In genomic region chr10:127736266-127736665, GRCm38 (mm10) we compare ENCODE assay signal across 28 mouse cellular contexts. TPM values are rescaled to one million over a fixed set of nuclear protein-coding genes. Genes with fewer than 3 reads are reported as not detected.
DNase-seq lines count a peak whose midpoint lies in the region; ATAC-seq and TF ChIP-seq lines count a peak whose summit lies in the region.
"Had no signal": no experiment of that assay in that cellular context is flagged by ENCODE, and none has a peak within 500 bp of the region (broad histone marks: within the 10 kb centered on the region; RNA-seq: fewer than 3 reads in every experiment).

No protein-coding gene starts in this region.

- WGBS in kidney, embryonic 14.5 days, result 69% methylated on average over 2 of the region's 2 CpGs
- WGBS in kidney, adult 2 months, result 79% methylated on average over 2 of the region's 2 CpGs
- WGBS in liver, embryonic 15.5 days (ENCODE audit: insufficient replicate concordance), result 31% methylated on average over 2 of the region's 2 CpGs
- 52% methylated on average over 2 of the region's 2 CpGs for WGBS in small intestine, adult 2 months
- WGBS in forebrain, embryonic 11.5 days, result 76% methylated on average over 2 of the region's 2 CpGs
- WGBS in intestine, embryonic 16.5 days, result 72% methylated on average over 2 of the region's 2 CpGs

- H3K36me3 ChIP-seq in kidney, embryonic 14.5 days (ENCODE audit: control insufficient read depth, insufficient read depth, low read length), result peaks cover under 1% of the 10 kb centered on the region; the same call in 1 of the 2 replicates
- no peaks in the 10 kb centered on the region for H3K36me3 ChIP-seq in kidney, adult 2 months (ENCODE audit: control insufficient read depth, insufficient read depth, low read length)
- H3K36me3 ChIP-seq in liver, embryonic 15.5 days (replicated peaks), result peaks cover 1% of the 10 kb centered on the region
- H3K36me3 ChIP-seq in small intestine, adult 2 months (ENCODE audit: control insufficient read depth, insufficient read depth, low read length), result no peaks in the 10 kb centered on the region; the same call in 1 of the 2 replicates
- H3K36me3 ChIP-seq in forebrain, embryonic 11.5 days (ENCODE audit: control insufficient read depth, insufficient read depth, low read length), result no peaks in the 10 kb centered on the region
- H3K36me3 ChIP-seq in intestine, embryonic 16.5 days (ENCODE audit: control insufficient read depth, insufficient read depth, low read length), result no peaks in the 10 kb centered on the region

- H3K27me3 ChIP-seq in kidney, embryonic 14.5 days (ENCODE audit: control insufficient read depth, insufficient read depth, low read length), result no peaks in the 10 kb centered on the region
- H3K27me3 ChIP-seq in kidney, adult 2 months (replicated peaks; ENCODE audit: control insufficient read depth, insufficient read depth, low read length), result no peaks in the 10 kb centered on the region
- H3K27me3 ChIP-seq in liver, embryonic 15.5 days, result no peaks in the 10 kb centered on the region; the same call in 1 of the 2 replicates
- no peaks in the 10 kb centered on the region for H3K27me3 ChIP-seq in small intestine, adult 2 months (ENCODE audit: control insufficient read depth, insufficient read depth, low read length)
- peaks cover 2% of the 10 kb centered on the region; the same call in 1 of the 2 replicates for H3K27me3 ChIP-seq in forebrain, embryonic 11.5 days (ENCODE audit: control insufficient read depth, insufficient read depth, low read length)
- H3K27me3 ChIP-seq in intestine, embryonic 16.5 days (replicated peaks; ENCODE audit: control insufficient read depth, insufficient read depth, low read length), result no peaks in the 10 kb centered on the region
- H3K27me3 ChIP-seq: heart, embryonic 12.5 days; limb, embryonic 12.5 days; neural tube, embryonic 13.5 days had no signal

- no peak overlapping the region for H3K4me3 ChIP-seq in kidney, embryonic 14.5 days (ENCODE audit: low read length)
- no peak overlapping the region for H3K4me3 ChIP-seq in kidney, adult 2 months (ENCODE audit: insufficient read depth, low read depth, low read length)
- no peak overlapping the region for H3K4me3 ChIP-seq in liver, embryonic 15.5 days (replicated peaks)
- no peak overlapping the region for H3K4me3 ChIP-seq in small intestine, adult 2 months (ENCODE audit: low read depth, low read length)
- no peak overlapping the region for H3K4me3 ChIP-seq in forebrain, embryonic 11.5 days (ENCODE audit: low read depth, low read length)
- H3K4me3 ChIP-seq in intestine, embryonic 16.5 days (ENCODE audit: low read length), result no peak overlapping the region
- H3K4me3 ChIP-seq: forebrain, embryonic 10.5 days; heart, embryonic 12.5 days; hindbrain, embryonic 10.5 days; limb, embryonic 12.5 days; megakaryocyte, embryonic 14.5 days; midbrain, embryonic 13.5 days; neural tube, embryonic 13.5 days had no signal

- no peak for DNase-seq in kidney, adult 2 months
- DNase-seq in spleen, postnatal 36 days (ENCODE audit: low spot score in 2 of 2), result peak; percentile 29 to 37
- no peak for DNase-seq in spleen, postnatal 14 days (ENCODE audit: low spot score in 2 of 2)
- DNase-seq in forebrain, embryonic 11.5 days (ENCODE audit: low spot score), result no peak
- DNase-seq: adrenal gland, adult 2 months; cerebellum, adult 11-12 months; cerebellum, postnatal 10 days; heart, postnatal 10 days; kidney, adult 8-10 months; kidney, postnatal 4 days; lung, embryonic 14.5 days; right cerebral cortex, postnatal 4 days; thymus, postnatal 4 days had no signal

- H3K4me1 ChIP-seq in kidney, embryonic 14.5 days (ENCODE audit: control insufficient read depth, insufficient read depth, low read length), result peaks cover 9% of the 10 kb centered on the region
- H3K4me1 ChIP-seq in kidney, adult 2 months (ENCODE audit: control insufficient read depth, insufficient read depth, low read length), result peaks cover 6% of the 10 kb centered on the region; the same call in 1 of the 2 replicates
- H3K4me1 ChIP-seq in liver, embryonic 15.5 days (replicated peaks), result peaks cover 92% of the 10 kb centered on the region
- H3K4me1 ChIP-seq in small intestine, adult 2 months (ENCODE audit: control insufficient read depth, insufficient read depth, insufficient read length, low read length), result peaks cover 24% of the 10 kb centered on the region; the same call in 1 of the 2 replicates
- H3K4me1 ChIP-seq in forebrain, embryonic 11.5 days (replicated peaks; ENCODE audit: control insufficient read depth, insufficient read depth, low read length), result no peaks in the 10 kb centered on the region; the same call in 1 of the 2 replicates
- H3K4me1 ChIP-seq in intestine, embryonic 16.5 days (ENCODE audit: control insufficient read depth, insufficient read depth, low read length), result peaks cover 19% of the 10 kb centered on the region

- ATAC-seq in kidney, embryonic 14.5 days (ENCODE audit: low FRiP score, low TSS enrichment), result no peak
- ATAC-seq in liver, embryonic 15.5 days (ENCODE audit: insufficient read depth), result no peak
- ATAC-seq in forebrain, embryonic 11.5 days (replicated peaks; ENCODE audit: low FRiP score), result no peak
- no peak for ATAC-seq in intestine, embryonic 16.5 days
- ATAC-seq: midbrain, embryonic 13.5 days had no signal

- no peaks in the 10 kb centered on the region for H3K9me3 ChIP-seq in kidney, embryonic 14.5 days (ENCODE audit: control insufficient read depth, low read length)
- no peaks in the 10 kb centered on the region for H3K9me3 ChIP-seq in liver, embryonic 15.5 days (replicated peaks)
- no peaks in the 10 kb centered on the region for H3K9me3 ChIP-seq in forebrain, embryonic 11.5 days (ENCODE audit: control insufficient read depth, low read length)
- no peaks in the 10 kb centered on the region for H3K9me3 ChIP-seq in intestine, embryonic 16.5 days (ENCODE audit: control insufficient read depth, low read length)
- H3K9me3 ChIP-seq: heart, embryonic 12.5 days; hindbrain, embryonic 10.5 days; midbrain, embryonic 13.5 days; neural tube, embryonic 13.5 days had no signal

- TF ChIP-seq CTCF in kidney, adult 2 months (conservative IDR thresholded peaks at IDR 0.05; ENCODE audit: insufficient read depth, insufficient read length, low read depth, low read length), result no peak
- TF ChIP-seq CTCF in small intestine, adult 2 months (IDR thresholded peaks at IDR 0.05; ENCODE audit: extremely low read depth, insufficient read length, insufficient replicate concordance, low read depth, low read length), result no peak

- H3K4me2 ChIP-seq in kidney, embryonic 14.5 days (replicated peaks; ENCODE audit: low read depth, low read length), result no peak overlapping the region
- no peak overlapping the region for H3K4me2 ChIP-seq in liver, embryonic 15.5 days
- H3K4me2 ChIP-seq in forebrain, embryonic 11.5 days (ENCODE audit: low read depth, low read length, severe bottlenecking), result no peak overlapping the region
- H3K4me2 ChIP-seq in intestine, embryonic 16.5 days (ENCODE audit: low read depth, low read length), result no peak overlapping the region
- H3K4me2 ChIP-seq: heart, embryonic 12.5 days; limb, embryonic 12.5 days; lung, embryonic 14.5 days; midbrain, embryonic 13.5 days; neural tube, embryonic 13.5 days had no signal

- 0 out of 2 replicates have a peak overlapping the region, but pooled peaks have one; percentile 42 for H3K27ac ChIP-seq in kidney, embryonic 14.5 days (ENCODE audit: low read depth, low read length)
- no peak overlapping the region for H3K27ac ChIP-seq in kidney, adult 2 months (ENCODE audit: insufficient read depth, low read depth, low read length)
- peak overlapping the region; percentile 49 for H3K27ac ChIP-seq in liver, embryonic 15.5 days (replicated peaks)
- H3K27ac ChIP-seq in small intestine, adult 2 months (ENCODE audit: insufficient read depth, low read depth, low read length), result peak overlapping the region; percentile 76
- H3K27ac ChIP-seq in forebrain, embryonic 11.5 days (ENCODE audit: low read depth, low read length), result no peak overlapping the region
- H3K27ac ChIP-seq in intestine, embryonic 16.5 days (ENCODE audit: low read length), result no peak overlapping the region
- H3K27ac ChIP-seq: forebrain, embryonic 10.5 days; hindbrain, embryonic 10.5 days; limb, embryonic 12.5 days; midbrain, embryonic 13.5 days; neural tube, embryonic 13.5 days had no signal

- H3K9ac ChIP-seq in kidney, embryonic 14.5 days (ENCODE audit: low read depth, low read length), result no peak overlapping the region
- no peak overlapping the region for H3K9ac ChIP-seq in liver, embryonic 15.5 days
- H3K9ac ChIP-seq in forebrain, embryonic 11.5 days (ENCODE audit: low read length), result no peak overlapping the region
- no peak overlapping the region for H3K9ac ChIP-seq in intestine, embryonic 16.5 days (ENCODE audit: low read depth, low read length)
- H3K9ac ChIP-seq: heart, embryonic 12.5 days; limb, embryonic 12.5 days; lung, embryonic 14.5 days; midbrain, embryonic 13.5 days; neural tube, embryonic 13.5 days had no signal

- TF ChIP-seq POLR2A in kidney, adult 2 months (IDR thresholded peaks at IDR 0.05; ENCODE audit: low read depth, low read length), result no peak
- no peak for TF ChIP-seq POLR2A in small intestine, adult 2 months (IDR thresholded peaks at IDR 0.05; ENCODE audit: low read depth, low read length)

RNA-seq across cellular contexts. Expression of gene Zbtb39, which starts 3.1 kb away (rescaled TPM):
- polyA plus RNA-seq in kidney, embryonic 14.5 days (2014; fragmentation: Nextera tagmentation; extraction: Ambion mirVana), result 6.9 and 7.6 TPM in 2 replicates
- polyA plus RNA-seq in kidney, adult 2 months (2012; rRNA removed), result 7.2 and 7.3 TPM in 2 replicates
- polyA plus RNA-seq in liver, embryonic 15.5 days (2015; fragmentation: Nextera tagmentation; extraction: Ambion mirVana), result 0.82 and 0.97 TPM in 2 replicates
- 2.9 and 6.7 TPM in 2 replicates for polyA plus RNA-seq in small intestine, adult 2 months (2012; rRNA removed)
- 7.3 and 7.6 TPM in 2 replicates for polyA plus RNA-seq in forebrain, embryonic 11.5 days (2014; fragmentation: Nextera tagmentation; extraction: Ambion mirVana)
- 1.6 TPM in 2 replicates for polyA plus RNA-seq in intestine, embryonic 16.5 days (2015; fragmentation: Nextera tagmentation; extraction: Ambion mirVana)

RNA-seq across cellular contexts. Expression of gene Tac2, which starts 12.0 kb away (rescaled TPM):
- 1.6 and 2.8 TPM in 2 replicates for polyA plus RNA-seq in kidney, embryonic 14.5 days (2014; fragmentation: Nextera tagmentation; extraction: Ambion mirVana)
- 0.26 TPM in 1 of 2 replicates, not detected in the other for polyA plus RNA-seq in kidney, adult 2 months (2012; rRNA removed)
- polyA plus RNA-seq in liver, embryonic 15.5 days (2015; fragmentation: Nextera tagmentation; extraction: Ambion mirVana), result 15.3 and 18.4 TPM in 2 replicates
- 0.27 TPM in 1 of 2 replicates, not detected in the other for polyA plus RNA-seq in small intestine, adult 2 months (2012; rRNA removed)
- polyA plus RNA-seq in forebrain, embryonic 11.5 days (2014; fragmentation: Nextera tagmentation; extraction: Ambion mirVana), result not detected in 2 replicates
- polyA plus RNA-seq in intestine, embryonic 16.5 days (2015; fragmentation: Nextera tagmentation; extraction: Ambion mirVana), result 1.3 and 2.2 TPM in 2 replicates
- polyA plus RNA-seq: forebrain, embryonic 10.5 days; G1E; hindbrain, embryonic 10.5 days; lung, embryonic 14.5 days; midbrain, embryonic 13.5 days had no signal

RNA-seq across cellular contexts. Expression of gene Gpr182, which starts 15.3 kb away (rescaled TPM):
- polyA plus RNA-seq in kidney, embryonic 14.5 days (2014; fragmentation: Nextera tagmentation; extraction: Ambion mirVana), result 2.0 and 3.7 TPM in 2 replicates
- 8.1 and 9.7 TPM in 2 replicates for polyA plus RNA-seq in kidney, adult 2 months (2012; rRNA removed)
- polyA plus RNA-seq in liver, embryonic 15.5 days (2015; fragmentation: Nextera tagmentation; extraction: Ambion mirVana), result 12.0 and 13.7 TPM in 2 replicates
- 0.70 and 2.3 TPM in 2 replicates for polyA plus RNA-seq in small intestine, adult 2 months (2012; rRNA removed)
- 0.43 and 0.45 TPM in 2 replicates for polyA plus RNA-seq in forebrain, embryonic 11.5 days (2014; fragmentation: Nextera tagmentation; extraction: Ambion mirVana)
- polyA plus RNA-seq in intestine, embryonic 16.5 days (2015; fragmentation: Nextera tagmentation; extraction: Ambion mirVana), result 2.1 and 2.2 TPM in 2 replicates
- polyA plus RNA-seq: G1E had no signal

RNA-seq across cellular contexts. Expression of gene Rdh1, which starts 23.3 kb away (rescaled TPM):
- 0.05 and 0.07 TPM in 2 replicates for polyA plus RNA-seq in kidney, embryonic 14.5 days (2014; fragmentation: Nextera tagmentation; extraction: Ambion mirVana)
- 1.1 and 1.3 TPM in 2 replicates for polyA plus RNA-seq in kidney, adult 2 months (2012; rRNA removed)
- polyA plus RNA-seq in liver, embryonic 15.5 days (2015; fragmentation: Nextera tagmentation; extraction: Ambion mirVana), result 0.17 and 0.22 TPM in 2 replicates
- polyA plus RNA-seq in small intestine, adult 2 months (2012; rRNA removed), result not detected in 2 replicates
- not detected in 2 replicates for polyA plus RNA-seq in forebrain, embryonic 11.5 days (2014; fragmentation: Nextera tagmentation; extraction: Ambion mirVana)
- 0.05 TPM in 2 replicates for polyA plus RNA-seq in intestine, embryonic 16.5 days (2015; fragmentation: Nextera tagmentation; extraction: Ambion mirVana)
- polyA plus RNA-seq: embryonic facial prominence, embryonic 11.5 days; forebrain, embryonic 10.5 days; G1E; heart, embryonic 12.5 days; hindbrain, embryonic 10.5 days; limb, embryonic 12.5 days; neural tube, embryonic 13.5 days; stomach, embryonic 14.5 days had no signal

RNA-seq across cellular contexts. Expression of gene Rdh16f1, which starts 23.3 kb away (rescaled TPM):
- polyA plus RNA-seq in kidney, embryonic 14.5 days (2014; fragmentation: Nextera tagmentation; extraction: Ambion mirVana), result 0.26 TPM in 1 of 2 replicates, not detected in the other
- polyA plus RNA-seq in kidney, adult 2 months (2012; rRNA removed), result 2.1 and 2.3 TPM in 2 replicates
- 0.13 and 0.17 TPM in 2 replicates for polyA plus RNA-seq in liver, embryonic 15.5 days (2015; fragmentation: Nextera tagmentation; extraction: Ambion mirVana)
- not detected in 2 replicates for polyA plus RNA-seq in small intestine, adult 2 months (2012; rRNA removed)
- not detected in 2 replicates for polyA plus RNA-seq in forebrain, embryonic 11.5 days (2014; fragmentation: Nextera tagmentation; extraction: Ambion mirVana)
- 0.17 TPM in 1 of 2 replicates, not detected in the other for polyA plus RNA-seq in intestine, embryonic 16.5 days (2015; fragmentation: Nextera tagmentation; extraction: Ambion mirVana)
- polyA plus RNA-seq: cortical plate, adult 2 months; embryonic facial prominence, embryonic 11.5 days; forebrain, embryonic 10.5 days; G1E; heart, embryonic 12.5 days; hindbrain, embryonic 10.5 days; lung, embryonic 14.5 days; midbrain, embryonic 13.5 days; neural tube, embryonic 13.5 days; stomach, embryonic 14.5 days had no signal

Comparison
In these comparisons a context has a peak if more than half of its experiments do, and no peak if none do; other contexts are left out.
1. H3K27ac ChIP-seq: peak in kidney, embryonic 14.5 days (single experiment), liver, embryonic 15.5 days (single experiment) and small intestine, adult 2 months (single experiment); none in kidney, adult 2 months (single experiment), forebrain, embryonic 11.5 days (single experiment) and intestine, embryonic 16.5 days (single experiment).
2. DNase-seq: peak in spleen, postnatal 36 days (2 of 2); none in kidney, adult 2 months (single experiment), spleen, postnatal 14 days (0 of 2) and forebrain, embryonic 11.5 days (single experiment).